Mouse (Mus musculus) cortical plate, adult 2 months (tissue): ENCODE data around the gene Alg5.
A peak's percentile ranks its signal among the peaks of the same experiment; 100 is the strongest.

ENCODE experiments used
- CTCF ChIP-seq: fragments of 200-500 bp; IDR thresholded peaks from 2 replicates; pipeline ENCODE4 v1.5.1; 2011; ENCODE audit warnings: mild to moderate bottlenecking, control low read depth, low read length; ENCODE audit not compliant: insufficient read depth; ENCODE audit errors: extremely low read depth
- POLR2A ChIP-seq: fragments of 200-500 bp; IDR thresholded peaks from 2 replicates; pipeline ENCODE4 v1.6.1; 2011; ENCODE audit warnings: mild to moderate bottlenecking, low read length, control low read depth; ENCODE audit not compliant: insufficient read depth; ENCODE audit errors: extremely low read depth

DNA sequence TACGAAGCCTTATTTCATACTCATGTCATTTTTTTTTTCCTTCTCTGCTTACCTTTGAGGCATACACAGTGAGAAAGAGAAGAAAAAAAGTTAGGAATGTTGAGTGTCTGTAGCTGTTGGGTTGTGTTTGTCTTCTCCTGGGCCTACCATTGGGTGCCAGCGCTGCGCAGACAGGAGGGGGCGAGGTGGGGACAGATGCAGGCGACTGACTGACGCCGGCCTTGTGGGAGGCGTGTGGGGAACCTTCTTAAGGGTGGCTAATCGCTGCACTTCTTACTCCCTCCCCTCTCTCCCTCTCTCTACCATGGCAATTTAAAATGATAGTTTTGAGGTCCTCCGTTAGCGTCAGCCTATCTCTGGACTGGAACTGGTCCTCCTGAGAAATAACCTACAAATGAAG lies 20.7 kb downstream of the Alg5 start:
- no peak for TF ChIP-seq CTCF
- 0 out of 2 replicates have a peak, but pooled peaks have one; percentile 21 for TF ChIP-seq POLR2A
